Mouse (Mus musculus): ENCODE measurements around the gene Tbx6. TPM values are rescaled to one million over a fixed set of nuclear protein-coding genes. Genes with fewer than 3 reads are reported as not detected.

The Tbx6 gene
- polyA plus RNA-seq, 1 experiment, result 1.1 TPM

DNA sequence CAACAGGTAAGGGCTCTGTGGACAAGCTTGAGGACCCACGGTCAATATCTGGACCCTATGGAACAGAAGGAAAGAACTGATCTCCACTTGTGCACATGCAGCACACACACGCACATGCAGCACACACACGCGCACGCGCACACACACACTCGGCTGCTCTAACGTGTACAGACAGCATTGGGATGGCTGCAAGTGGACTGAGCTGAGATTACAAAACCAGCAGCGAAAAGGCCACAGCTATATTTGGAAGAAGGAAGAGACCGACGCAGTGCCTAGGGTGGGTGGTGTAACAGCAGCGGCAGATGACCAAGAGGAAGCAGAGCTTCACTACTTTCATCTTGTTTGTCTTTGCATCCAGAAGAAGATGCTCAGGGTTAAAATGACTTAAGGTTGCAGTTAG is 35.2 kb upstream of the Tbx6 start:
- no peaks in the 10 kb centered on the region for H3K27me3 ChIP-seq (ENCODE audit: control insufficient read depth, insufficient read depth, low read length)

DNA sequence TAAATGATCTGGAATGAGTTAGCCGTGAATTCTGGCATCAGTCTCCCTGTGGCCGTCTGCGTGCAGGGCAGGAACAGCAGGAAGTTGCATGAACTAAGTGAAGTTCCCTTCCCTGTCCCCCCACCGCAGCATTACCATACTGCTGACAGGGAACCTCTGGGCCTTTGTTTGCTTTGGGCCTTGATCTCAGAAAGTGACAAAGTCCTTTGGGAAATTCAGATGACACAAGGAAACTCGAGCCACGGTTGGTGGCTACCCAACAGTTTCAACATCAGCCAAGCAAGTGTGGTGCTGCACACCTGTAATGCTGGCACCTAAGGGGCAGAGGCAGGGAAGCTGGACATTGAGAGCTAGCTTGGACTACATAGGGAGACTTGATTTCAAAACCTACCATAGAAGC is 34.5 kb upstream of the Tbx6 start:
- Histone ChIP-seq H3K4me3 (ENCODE audit: control insufficient read depth, low read depth, low read length) (no peak overlapping the region), H3K4me1 (ENCODE audit: control insufficient read depth, insufficient read depth, low read length) (no peaks in the 10 kb centered on the region; the same call in 1 of the 2 replicates), H3K27ac (ENCODE audit: control insufficient read depth, insufficient read depth, low read depth, low read length) (no peak overlapping the region), H3K27me3 (ENCODE audit: control insufficient read depth, insufficient read depth, low read length) (no peaks in the 10 kb centered on the region), H3K36me3 (ENCODE audit: control insufficient read depth, insufficient read depth, low read length) (no peaks in the 10 kb centered on the region)
- TF ChIP-seq POLR2A (IDR thresholded peaks at IDR 0.05; ENCODE audit: control insufficient read depth, low read depth, low read length) (no peak), CTCF (IDR thresholded peaks at IDR 0.05; ENCODE audit: control insufficient read depth, insufficient read depth, insufficient replicate concordance, low read depth, low read length) (no peak)

More for the DNA sequence above, 35.2 kb upstream of the Tbx6 start:
- Histone ChIP-seq H3K4me1 (ENCODE audit: control insufficient read depth, insufficient read depth, low read length) (peaks cover 2% of the 10 kb centered on the region; the same call in 1 of the 2 replicates), H3K4me3 (ENCODE audit: control insufficient read depth, low read depth, low read length) (no peak overlapping the region), H3K36me3 (ENCODE audit: control insufficient read depth, insufficient read depth, low read length) (no peaks in the 10 kb centered on the region), H3K27ac (ENCODE audit: control insufficient read depth, insufficient read depth, low read depth, low read length) (no peak overlapping the region)
- no peak for TF ChIP-seq POLR2A (IDR thresholded peaks at IDR 0.05; ENCODE audit: control insufficient read depth, low read depth, low read length)
- TF ChIP-seq CTCF (IDR thresholded peaks at IDR 0.05; ENCODE audit: control insufficient read depth, insufficient read depth, insufficient replicate concordance, low read depth, low read length), result no peak

DNA sequence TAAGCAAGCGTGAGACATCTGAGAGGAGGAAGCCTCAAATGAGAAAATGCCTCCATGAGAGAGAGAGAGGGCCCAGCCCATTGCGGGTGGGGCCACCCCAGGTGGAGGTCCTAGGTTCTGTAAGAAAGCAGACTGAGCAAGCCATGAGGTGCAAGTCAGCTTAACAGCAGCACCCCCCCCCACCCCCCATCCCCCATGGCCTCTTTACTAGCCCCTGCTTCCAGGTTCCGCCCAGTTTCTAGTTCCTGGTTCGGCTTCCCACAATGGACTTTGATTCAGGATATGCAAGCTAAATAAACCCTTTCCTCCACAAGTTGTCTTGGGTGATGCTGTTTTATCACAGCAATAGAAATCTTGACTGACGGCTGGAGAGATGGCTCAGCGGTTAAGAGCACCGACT is 32.5 kb upstream of the Tbx6 start:
- no peak for TF ChIP-seq CTCF (IDR thresholded peaks at IDR 0.05; ENCODE audit: control insufficient read depth, insufficient read depth, insufficient replicate concordance, low read depth, low read length)
- TF ChIP-seq POLR2A (IDR thresholded peaks at IDR 0.05; ENCODE audit: control insufficient read depth, low read depth, low read length), result no peak
- H3K27ac ChIP-seq (ENCODE audit: control insufficient read depth, insufficient read depth, low read depth, low read length), result no peak overlapping the region
- H3K27me3 ChIP-seq (ENCODE audit: control insufficient read depth, insufficient read depth, low read length), result no peaks in the 10 kb centered on the region
- H3K4me1 ChIP-seq (ENCODE audit: control insufficient read depth, insufficient read depth, low read length), result no peaks in the 10 kb centered on the region; the same call in 1 of the 2 replicates
- no peaks in the 10 kb centered on the region for H3K36me3 ChIP-seq (ENCODE audit: control insufficient read depth, insufficient read depth, low read length)
- no peak overlapping the region for H3K4me3 ChIP-seq (ENCODE audit: control insufficient read depth, low read depth, low read length)

DNA sequence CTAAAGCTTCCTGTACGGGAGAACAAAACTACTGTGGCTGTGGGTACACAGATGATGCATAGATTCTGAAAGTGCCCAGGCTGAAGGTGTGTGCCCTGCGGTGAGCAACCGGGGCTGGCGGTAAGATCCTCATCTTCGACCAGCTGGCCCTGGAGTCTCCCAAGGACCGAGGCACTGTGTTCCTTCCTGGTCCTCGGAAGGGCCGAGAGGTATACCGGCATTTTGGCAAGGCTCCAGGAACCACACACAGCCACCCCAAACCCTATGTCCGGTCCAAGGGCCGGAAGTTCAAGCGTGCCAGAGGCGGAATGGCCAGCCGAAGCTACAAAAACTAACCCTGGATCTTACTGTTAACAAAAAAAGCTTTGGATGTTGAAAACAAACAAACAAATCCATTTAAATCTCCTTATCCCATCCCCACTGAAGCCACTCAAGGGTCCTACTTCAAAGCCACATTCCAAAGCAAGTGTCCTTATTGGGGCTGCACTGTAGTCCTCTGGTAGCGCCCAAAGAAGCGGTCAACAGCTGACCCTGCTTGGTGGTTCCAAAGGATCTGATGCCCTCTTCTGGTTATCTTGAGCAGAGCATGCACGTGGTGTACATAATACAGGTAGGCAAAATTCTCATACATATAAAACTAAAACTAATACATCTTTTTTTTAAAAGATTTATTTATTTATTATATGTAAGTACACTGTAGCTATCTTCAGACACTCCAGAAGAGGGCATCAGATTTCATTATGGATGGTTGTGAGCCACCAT is 31.5 kb upstream of the Tbx6 start:
- Histone ChIP-seq H3K4me1 (ENCODE audit: control insufficient read depth, insufficient read depth, low read length) (no peaks in the 10 kb centered on the region; the same call in none of the 2 replicates), H3K27me3 (ENCODE audit: control insufficient read depth, insufficient read depth, low read length) (no peaks in the 10 kb centered on the region), H3K36me3 (ENCODE audit: control insufficient read depth, insufficient read depth, low read length) (no peaks in the 10 kb centered on the region), H3K4me3 (ENCODE audit: control insufficient read depth, low read depth, low read length) (no peak overlapping the region), H3K27ac (ENCODE audit: control insufficient read depth, insufficient read depth, low read depth, low read length) (no peak overlapping the region)
- no peak for TF ChIP-seq CTCF (IDR thresholded peaks at IDR 0.05; ENCODE audit: control insufficient read depth, insufficient read depth, insufficient replicate concordance, low read depth, low read length)
- TF ChIP-seq POLR2A (IDR thresholded peaks at IDR 0.05; ENCODE audit: control insufficient read depth, low read depth, low read length), result no peak

DNA sequence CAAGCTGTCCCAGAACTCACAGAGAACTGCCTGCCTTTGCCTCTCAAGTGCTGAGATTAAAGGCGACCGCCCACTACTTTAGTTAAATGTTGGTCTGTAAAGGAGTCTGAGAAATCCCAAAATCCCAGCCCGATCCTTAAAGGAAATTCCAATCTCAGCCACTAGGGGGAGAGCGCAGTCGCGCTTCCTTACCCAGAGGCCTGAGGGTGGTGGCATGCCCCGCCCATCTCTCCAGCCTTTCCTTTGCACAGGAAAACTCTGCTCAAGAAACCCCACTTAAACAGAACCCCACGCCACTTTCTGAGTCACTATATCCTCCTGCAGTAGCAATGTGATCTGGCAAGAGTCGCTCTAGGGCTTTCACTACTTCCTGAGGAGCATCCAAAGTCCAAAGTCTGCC is 26.4 kb upstream of the Tbx6 start:
- peak; percentile 88; the same call in 1 of the 2 replicates for TF ChIP-seq CTCF (IDR thresholded peaks at IDR 0.05; ENCODE audit: control insufficient read depth, insufficient read depth, insufficient replicate concordance, low read depth, low read length)
- TF ChIP-seq POLR2A (IDR thresholded peaks at IDR 0.05; ENCODE audit: control insufficient read depth, low read depth, low read length), result no peak
- H3K4me1 ChIP-seq (ENCODE audit: control insufficient read depth, insufficient read depth, low read length), result peaks cover under 1% of the 10 kb centered on the region; the same call in 1 of the 2 replicates
- H3K27ac ChIP-seq (ENCODE audit: control insufficient read depth, insufficient read depth, low read depth, low read length), result no peak overlapping the region
- no peaks in the 10 kb centered on the region for H3K36me3 ChIP-seq (ENCODE audit: control insufficient read depth, insufficient read depth, low read length)
- H3K4me3 ChIP-seq (ENCODE audit: control insufficient read depth, low read depth, low read length), result no peak overlapping the region
- no peaks in the 10 kb centered on the region for H3K27me3 ChIP-seq (ENCODE audit: control insufficient read depth, insufficient read depth, low read length)

DNA sequence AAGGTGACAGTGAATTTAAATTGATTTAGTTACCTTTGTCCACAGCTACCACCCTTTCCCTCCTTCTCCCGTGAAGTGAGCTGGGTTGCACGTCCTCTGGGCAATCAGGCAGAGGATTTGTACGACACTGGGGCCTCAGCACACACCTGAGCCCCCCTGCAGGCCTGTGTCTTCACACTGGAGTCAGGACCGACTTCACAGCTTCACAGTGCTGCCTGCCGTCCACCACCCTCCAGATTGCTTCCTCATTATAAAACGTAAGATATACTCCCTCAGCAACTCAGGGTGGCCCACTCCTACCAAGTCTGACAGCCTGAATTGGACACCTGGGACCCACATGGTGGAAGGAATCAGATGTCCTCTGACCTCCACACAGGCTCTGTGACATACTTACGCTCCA is 22.7 kb upstream of the Tbx6 start:
- TF ChIP-seq CTCF (IDR thresholded peaks at IDR 0.05; ENCODE audit: control insufficient read depth, insufficient read depth, insufficient replicate concordance, low read depth, low read length), result no peak
- TF ChIP-seq POLR2A (IDR thresholded peaks at IDR 0.05; ENCODE audit: control insufficient read depth, low read depth, low read length), result no peak
- Histone ChIP-seq H3K4me1 (ENCODE audit: control insufficient read depth, insufficient read depth, low read length) (peaks cover 10% of the 10 kb centered on the region), H3K4me3 (ENCODE audit: control insufficient read depth, low read depth, low read length) (no peak overlapping the region), H3K27ac (ENCODE audit: control insufficient read depth, insufficient read depth, low read depth, low read length) (no peak overlapping the region), H3K27me3 (ENCODE audit: control insufficient read depth, insufficient read depth, low read length) (no peaks in the 10 kb centered on the region), H3K36me3 (ENCODE audit: control insufficient read depth, insufficient read depth, low read length) (no peaks in the 10 kb centered on the region; the same call in 1 of the 2 replicates)

DNA sequence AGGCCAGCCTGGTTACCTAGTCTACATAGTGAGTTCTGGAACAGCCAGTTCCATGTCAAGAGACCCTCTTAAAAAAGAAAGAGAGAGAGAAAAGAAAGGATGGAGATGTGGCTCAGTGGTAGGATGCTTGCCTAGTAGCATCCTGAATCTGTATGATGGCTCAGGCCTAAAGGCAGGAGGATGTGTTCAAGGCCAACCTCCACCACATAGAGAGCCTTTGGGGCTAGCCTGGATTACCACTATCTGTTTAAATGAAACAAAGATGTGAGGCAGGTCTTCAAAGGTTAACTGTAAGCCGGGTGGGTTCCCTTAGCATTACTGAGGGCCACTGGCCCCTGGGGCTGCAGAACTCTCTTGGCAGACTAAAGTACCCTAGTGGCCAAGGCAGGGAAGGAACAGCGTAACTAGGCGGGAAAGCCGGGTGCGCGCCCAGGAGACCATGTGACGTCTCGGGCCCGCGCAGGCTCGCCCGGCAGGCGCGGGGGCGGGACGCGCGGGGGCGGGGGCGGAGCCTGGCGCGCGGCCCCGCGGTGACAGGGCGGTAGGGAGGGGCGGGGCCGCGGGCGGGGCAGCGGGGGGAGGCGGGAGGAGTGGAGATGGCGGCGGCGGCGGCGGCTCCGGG is 22.1 kb upstream of the Tbx6 start, which contains the start of gene Mapk3:
Gene Mapk3, plus strand, starts transcription at position 552 of the 622 bp plus-strand sequence.
- Histone ChIP-seq H3K36me3 (ENCODE audit: control insufficient read depth, insufficient read depth, low read length) (no peaks in the 10 kb centered on the region; the same call in 1 of the 2 replicates), H3K4me3 (ENCODE audit: control insufficient read depth, low read depth, low read length) (peak within 1 kb of the TSS; percentile 94), H3K4me1 (ENCODE audit: control insufficient read depth, insufficient read depth, low read length) (peaks cover 10% of the 10 kb centered on the region), H3K27ac (ENCODE audit: control insufficient read depth, insufficient read depth, low read depth, low read length) (peak within 1 kb of the TSS; percentile 87), H3K27me3 (ENCODE audit: control insufficient read depth, insufficient read depth, low read length) (no peaks in the 10 kb centered on the region)
- TF ChIP-seq CTCF (IDR thresholded peaks at IDR 0.05; ENCODE audit: control insufficient read depth, insufficient read depth, insufficient replicate concordance, low read depth, low read length) (peak; percentile 53; the same call in 1 of the 2 replicates), POLR2A (IDR thresholded peaks at IDR 0.05; ENCODE audit: control insufficient read depth, low read depth, low read length) (no peak)
